Mouse (Mus musculus): ENCODE measurements around the gene Fscn2. TPM values are rescaled to one million over a fixed set of nuclear protein-coding genes. Genes with fewer than 3 reads are reported as not detected.
"Not testable (repeated sequence)": the region's sequence is repeated elsewhere in the genome, so short reads cannot be mapped to it uniquely, and the experiment has no call there.

Fscn2 gene
- total RNA-seq, 4 experiments from 2014 or later: not detected

GRCm38 (mm10) chr11:120397602-120398001, 36.3 kb downstream of the Fscn2 start:
- no peak for DNase-seq (ENCODE audit: low spot score)

- DNase-seq (ENCODE audit: low spot score): no peak
These were observed 38.0 kb downstream of the Fscn2 start for GRCm38 (mm10) chr11:120399319-120399718.

GRCm38 (mm10) chr11:120404814-120405213, 43.5 kb downstream of the Fscn2 start:
- no peak for DNase-seq (ENCODE audit: low spot score)

GRCm38 (mm10) chr11:120405867-120406266, 44.5 kb downstream of the Fscn2 start:
- DNase-seq (ENCODE audit: low spot score): no peak

- no peak for DNase-seq (ENCODE audit: low spot score)
These were observed 45.1 kb downstream of the Fscn2 start for GRCm38 (mm10) chr11:120406445-120406844.

- DNase-seq (ENCODE audit: low spot score): not testable (repeated sequence)
These were observed 52.3 kb downstream of the Fscn2 start for GRCm38 (mm10) chr11:120413621-120414020.

Small RNA genes within 50 kb of the gene (microRNA-seq; reads per million reads assigned to microRNA genes)
- gene Gm23419 (not detected), gene Mir6935 (not detected)

Other genes with a start within 250 kb of the Fscn2 start
- 100 to 1,000 TPM in 1 of 4 experiments, 10 to 100 TPM in 3; 88.9 to 104 (median 91.6) TPM for gene Slc38a10, start 210.2 kb upstream of the Fscn2 start, total RNA-seq (2022)
- 10 to 100 TPM in 2 of 4 experiments, 1 to 10 TPM in 2; 6.2 to 12.6 (median 9.3) TPM for gene Bahcc1, start 128.6 kb upstream of the Fscn2 start, total RNA-seq (2022)
- gene Actg1, start 13.0 kb upstream of the Fscn2 start, total RNA-seq (2022): 100 to 1,000 TPM; 188 to 320 (median 251) TPM
- 10 to 100 TPM; 12.1 to 18.3 (median 13.6) TPM for gene Faap100, start 17.2 kb downstream of the Fscn2 start, total RNA-seq (2022)
- 10 to 100 TPM; 64.3 to 69.6 (median 65.8) TPM for gene Nploc4, start 76.2 kb downstream of the Fscn2 start, total RNA-seq (2022)
- 1 to 10 TPM in 3 of 4 experiments, under 1 TPM in 1; 0.52 to 2.4 (median 1.4) TPM for gene Tspan10, start 81.1 kb downstream of the Fscn2 start, total RNA-seq (2022)
- under 1 TPM; 0.34 to 0.89 (median 0.66) TPM for gene Pde6g, start 92.0 kb downstream of the Fscn2 start, total RNA-seq (2022)
- 10 to 100 TPM; 64.4 to 76.6 (median 70.0) TPM for gene Oxld1, start 96.5 kb downstream of the Fscn2 start, total RNA-seq (2022)
- 1 to 10 TPM; 5.7 to 8.0 (median 7.1) TPM for gene Ccdc137, start 96.6 kb downstream of the Fscn2 start, total RNA-seq (2022)
- gene Arl16, start 106.1 kb downstream of the Fscn2 start, total RNA-seq (2022): 10 to 100 TPM; 10.7 to 12.1 (median 11.8) TPM
- gene Mrpl12, start 123.1 kb downstream of the Fscn2 start, total RNA-seq (2022): 100 to 1,000 TPM; 233 to 251 (median 242) TPM
- 10 to 100 TPM; 13.7 to 19.4 (median 16.0) TPM for gene Slc25a10, start 130.3 kb downstream of the Fscn2 start, total RNA-seq (2022)
- 1 to 10 TPM in 1 of 4 experiments, under 1 TPM in 3; 0.69 to 1.0 (median 0.78) TPM for gene Gcgr, start 169.2 kb downstream of the Fscn2 start, total RNA-seq (2022)
- gene Mcrip1, start 188.2 kb downstream of the Fscn2 start, total RNA-seq (2022): 10 to 100 TPM; 37.5 to 41.0 (median 38.5) TPM
- under 1 TPM in 1 of 4 experiments, not detected in 3; 0.34 TPM for gene Ppp1r27, start 189.6 kb downstream of the Fscn2 start, total RNA-seq (2022)
- gene P4hb, start 211.7 kb downstream of the Fscn2 start, total RNA-seq (2022): 100 to 1,000 TPM; 217 to 256 (median 229) TPM
- gene Arhgdia, start 220.1 kb downstream of the Fscn2 start, total RNA-seq (2022): 100 to 1,000 TPM; 130 to 152 (median 141) TPM
- gene Alyref, start 236.8 kb downstream of the Fscn2 start, total RNA-seq (2022): 10 to 100 TPM; 32.3 to 51.0 (median 45.7) TPM
- 10 to 100 TPM; 77.9 to 91.8 (median 84.8) TPM for gene Anapc11, start 236.9 kb downstream of the Fscn2 start, total RNA-seq (2022)
- gene Npb, start 246.9 kb downstream of the Fscn2 start, total RNA-seq (2022): under 1 TPM in 1 of 4 experiments, not detected in 3; 0.73 TPM